Mouse (Mus musculus): ENCODE results near the gene Enpp6. TPM values are rescaled to one million over a fixed set of nuclear protein-coding genes. Genes with fewer than 3 reads are reported as not detected.

Gene Enpp6
- 0.13 and 0.31 TPM in 2 replicates for polyA plus RNA-seq (2015; fragmentation: Nextera tagmentation; extraction: Ambion mirVana)

DNA sequence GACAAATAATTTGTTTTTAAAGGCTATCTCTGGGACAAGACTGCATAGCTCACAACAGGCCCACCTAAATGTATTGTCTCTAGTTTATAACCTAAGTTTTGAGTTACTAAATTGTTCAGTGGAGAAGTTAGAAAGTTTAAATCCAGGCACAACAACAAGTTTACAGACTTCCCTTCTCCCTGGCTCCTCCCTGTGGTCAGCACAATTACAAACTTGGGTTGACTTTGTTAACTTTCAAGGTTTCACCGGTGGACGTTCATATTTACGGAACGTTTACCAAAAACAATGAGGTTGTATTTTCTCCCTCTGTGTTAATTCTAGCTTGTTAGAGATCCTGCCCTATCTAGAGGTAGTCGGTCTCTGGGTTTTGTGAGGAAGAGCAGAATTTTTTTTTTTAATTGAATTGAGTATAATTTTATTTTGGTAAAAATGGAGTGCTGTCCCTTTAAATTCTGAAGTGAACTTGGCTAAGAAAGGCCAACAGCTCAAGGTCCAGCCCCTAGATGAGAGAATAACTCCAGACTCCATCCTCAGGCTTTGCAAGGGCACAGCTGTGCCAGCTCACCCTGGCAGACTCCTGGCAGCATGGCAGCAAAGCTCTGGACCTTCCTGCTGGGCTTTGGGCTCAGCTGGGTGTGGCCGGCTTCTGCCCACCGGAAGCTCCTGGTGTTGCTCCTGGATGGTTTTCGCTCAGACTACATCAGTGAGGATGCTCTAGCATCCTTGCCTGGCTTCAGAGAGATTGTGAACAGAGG is at the start of gene Enpp6:
Gene Enpp6 (plus strand): TSS at position 502 of the 755 bp plus-strand sequence.
- Histone ChIP-seq H3K4me1 (peaks cover 8% of the 10 kb centered on the region; the same call in 1 of the 2 replicates), H3K9me3 (replicated peaks) (no peaks in the 10 kb centered on the region), H3K27ac (no peak within 1 kb of the TSS), H3K9ac (no peak within 1 kb of the TSS), H3K4me3 (no peak within 1 kb of the TSS), H3K4me2 (no peak within 1 kb of the TSS), H3K27me3 (no peaks in the 10 kb centered on the region), H3K36me3 (ENCODE audit: poor library complexity, severe bottlenecking) (no peaks in the 10 kb centered on the region)
- 82% methylated on average over 8 of the region's 8 CpGs for WGBS
- no peak for ATAC-seq

DNA sequence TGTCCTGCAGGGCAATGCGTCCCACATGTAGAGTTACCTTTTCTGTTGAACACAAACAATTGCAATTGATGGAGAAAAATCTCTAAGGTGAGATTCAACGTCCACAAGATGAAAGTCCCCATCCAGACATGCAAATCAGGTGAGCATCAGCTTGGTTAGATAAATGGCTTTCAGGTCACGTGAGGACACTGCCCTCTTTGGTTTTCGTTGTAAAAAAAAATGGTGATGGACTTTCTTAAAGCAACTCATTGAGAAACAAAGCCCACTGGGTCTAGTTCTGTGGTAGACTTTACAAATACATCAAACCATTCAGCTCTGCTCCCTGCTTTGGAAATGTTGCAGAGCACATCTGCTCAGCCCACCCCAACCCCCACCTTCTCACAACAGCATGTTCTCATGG is 48.5 kb upstream of the Enpp6 start:
- ATAC-seq: no peak
- Histone ChIP-seq H3K4me1 (no peaks in the 10 kb centered on the region), H3K4me2 (no peak overlapping the region), H3K27me3 (no peaks in the 10 kb centered on the region), H3K9ac (no peak overlapping the region), H3K4me3 (no peak overlapping the region), H3K9me3 (replicated peaks) (peaks cover 7% of the 10 kb centered on the region; the same call in 1 of the 2 replicates), H3K27ac (no peak overlapping the region), H3K36me3 (ENCODE audit: poor library complexity, severe bottlenecking) (no peaks in the 10 kb centered on the region)
- WGBS: 87% methylated on average over 4 of the region's 4 CpGs

DNA sequence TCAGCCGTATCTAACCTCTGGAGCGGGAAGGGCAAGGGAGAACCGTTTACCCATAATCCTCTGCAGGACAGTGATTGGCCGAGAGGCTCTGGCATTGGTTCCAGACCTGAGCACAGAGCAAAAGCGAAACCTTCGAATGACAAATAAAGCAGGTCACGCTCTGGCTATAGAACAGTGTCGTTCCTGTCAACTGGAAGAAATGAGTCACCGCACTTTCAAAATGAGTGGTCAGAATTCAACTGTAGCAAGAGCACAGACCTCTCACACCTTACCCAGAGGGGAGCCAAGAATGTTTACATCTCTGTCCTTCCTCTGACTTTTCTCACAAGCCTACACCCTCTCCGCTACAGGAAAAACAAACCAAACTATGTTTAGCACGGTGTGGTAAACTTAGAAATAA is 45.4 kb upstream of the Enpp6 start:
- no peak overlapping the region for H3K9ac ChIP-seq
- peaks cover 7% of the 10 kb centered on the region; the same call in 1 of the 2 replicates for H3K9me3 ChIP-seq (replicated peaks)
- 84% methylated on average over 11 of the region's 11 CpGs for WGBS
- no peaks in the 10 kb centered on the region for H3K36me3 ChIP-seq (ENCODE audit: poor library complexity, severe bottlenecking)
- H3K27me3 ChIP-seq: no peaks in the 10 kb centered on the region
- H3K4me1 ChIP-seq: no peaks in the 10 kb centered on the region
- H3K4me3 ChIP-seq: no peak overlapping the region
- H3K27ac ChIP-seq: no peak overlapping the region
- H3K4me2 ChIP-seq: no peak overlapping the region
- ATAC-seq: no peak

DNA sequence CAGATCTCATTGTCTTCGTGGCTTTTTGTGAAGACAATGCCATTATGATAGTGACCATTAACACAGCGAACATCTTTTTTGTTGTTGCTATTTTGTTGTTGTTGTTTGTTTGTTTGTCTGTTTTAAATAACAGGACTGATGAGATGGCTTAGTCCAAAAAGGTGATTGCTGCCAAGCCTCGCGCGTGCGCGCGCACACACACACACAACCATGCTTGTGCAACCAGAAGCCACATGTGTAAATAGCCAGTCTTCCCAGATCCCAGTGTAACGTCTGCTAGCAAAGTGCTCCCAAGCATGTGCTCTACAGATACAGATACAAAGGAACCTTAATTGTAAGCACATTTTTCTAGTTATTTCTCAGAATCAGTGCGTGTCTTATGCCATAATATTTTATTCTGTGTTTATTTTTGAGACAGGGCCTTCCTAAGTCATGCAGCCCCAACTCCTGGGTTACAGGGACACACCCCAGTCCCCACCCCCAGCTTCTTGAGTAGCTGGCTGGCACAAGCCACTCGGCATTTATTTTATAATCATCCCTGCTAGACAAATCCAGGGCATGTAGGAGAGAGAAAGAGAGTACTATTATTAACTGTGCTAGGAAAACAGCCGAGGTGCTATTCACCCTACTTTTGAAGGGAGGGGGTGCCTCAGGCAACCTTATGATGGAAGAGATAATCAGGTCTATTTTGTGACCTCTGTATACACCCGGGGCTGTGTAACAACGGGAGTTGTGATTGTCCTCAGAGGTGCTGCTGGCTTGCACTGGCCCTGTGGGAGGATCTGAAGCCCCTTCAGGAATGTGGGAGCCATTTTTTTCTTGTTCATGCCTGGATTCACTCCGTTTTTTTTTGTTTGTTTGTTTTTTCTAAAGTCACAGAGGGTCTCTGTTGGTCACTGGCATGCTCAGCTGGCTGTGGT is 44.7 kb upstream of the Enpp6 start:
- Histone ChIP-seq H3K27ac (no peak overlapping the region), H3K4me3 (no peak overlapping the region), H3K9me3 (replicated peaks) (peaks cover 7% of the 10 kb centered on the region; the same call in 1 of the 2 replicates), H3K4me2 (no peak overlapping the region), H3K36me3 (ENCODE audit: poor library complexity, severe bottlenecking) (no peaks in the 10 kb centered on the region), H3K27me3 (no peaks in the 10 kb centered on the region), H3K4me1 (no peaks in the 10 kb centered on the region), H3K9ac (no peak overlapping the region)
- no peak for ATAC-seq
- WGBS: 77% methylated on average over 15 of the region's 15 CpGs

DNA sequence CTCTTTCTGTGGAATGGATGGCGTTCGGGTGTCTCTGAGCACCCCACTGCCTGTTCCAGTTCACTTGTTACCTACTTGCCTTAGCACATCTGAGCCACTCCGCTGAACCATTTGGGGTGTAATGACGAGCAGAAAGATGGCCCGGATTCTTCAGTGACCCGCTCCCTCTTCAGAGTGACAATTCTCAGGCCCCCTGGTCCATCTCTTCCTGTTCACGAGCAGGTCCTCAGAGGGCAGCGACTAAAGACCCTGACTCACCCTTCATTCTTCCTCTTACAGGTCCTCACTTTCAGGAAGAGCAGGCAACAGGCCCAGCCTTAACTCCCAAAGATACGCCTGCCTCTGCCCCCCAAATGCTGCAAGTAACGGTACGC is 44.0 kb upstream of the Enpp6 start:
- H3K9me3 ChIP-seq (replicated peaks): peaks cover 7% of the 10 kb centered on the region; the same call in 1 of the 2 replicates
- no peak overlapping the region for H3K4me2 ChIP-seq
- WGBS: 88% methylated on average over 11 of the region's 11 CpGs
- no peaks in the 10 kb centered on the region for H3K36me3 ChIP-seq (ENCODE audit: poor library complexity, severe bottlenecking)
- no peak overlapping the region for H3K4me3 ChIP-seq
- H3K27ac ChIP-seq: no peak overlapping the region
- no peaks in the 10 kb centered on the region for H3K27me3 ChIP-seq
- no peak overlapping the region for H3K9ac ChIP-seq
- no peaks in the 10 kb centered on the region for H3K4me1 ChIP-seq
- ATAC-seq: no peak

- no peak overlapping the region for H3K4me3 ChIP-seq
- H3K9me3 ChIP-seq (replicated peaks): peaks cover 7% of the 10 kb centered on the region; the same call in 1 of the 2 replicates
- H3K27ac ChIP-seq: no peak overlapping the region
- no peak overlapping the region for H3K9ac ChIP-seq
- H3K36me3 ChIP-seq (ENCODE audit: poor library complexity, severe bottlenecking): no peaks in the 10 kb centered on the region
- 80% methylated on average over 4 of the region's 4 CpGs for WGBS
- no peaks in the 10 kb centered on the region for H3K4me1 ChIP-seq
- H3K27me3 ChIP-seq: no peaks in the 10 kb centered on the region
- no peak for ATAC-seq
- H3K4me2 ChIP-seq: no peak overlapping the region
Measured at GRCm38 (mm10) chr8:46943337-46943736, 43.4 kb upstream of the Enpp6 start.

GRCm38 (mm10) chr8:46946181-46946580 is 40.5 kb upstream of the Enpp6 start:
- H3K9me3 ChIP-seq (replicated peaks): no peaks in the 10 kb centered on the region
- H3K9ac ChIP-seq: no peak overlapping the region
- H3K27me3 ChIP-seq: no peaks in the 10 kb centered on the region
- WGBS: 75% methylated on average over 5 of the region's 5 CpGs
- H3K27ac ChIP-seq: no peak overlapping the region
- no peak overlapping the region for H3K4me2 ChIP-seq
- no peaks in the 10 kb centered on the region for H3K36me3 ChIP-seq (ENCODE audit: poor library complexity, severe bottlenecking)
- no peaks in the 10 kb centered on the region for H3K4me1 ChIP-seq
- H3K4me3 ChIP-seq: no peak overlapping the region
- no peak for ATAC-seq

- H3K27ac ChIP-seq: no peak overlapping the region
- 88% methylated on average over 14 of the region's 14 CpGs for WGBS
- no peak for ATAC-seq
Measured at GRCm38 (mm10) chr8:46948091-46948757, 38.5 kb upstream of the Enpp6 start.

GRCm38 (mm10) chr8:46953472-46953871 is 33.2 kb upstream of the Enpp6 start:
- H3K9ac ChIP-seq: no peak overlapping the region
- no peaks in the 10 kb centered on the region for H3K9me3 ChIP-seq (replicated peaks)
- no peak overlapping the region for H3K27ac ChIP-seq
- ATAC-seq: peak; percentile 59; the same call in 1 of the 2 replicates
- no peak overlapping the region for H3K4me2 ChIP-seq
- H3K4me3 ChIP-seq: no peak overlapping the region
- no peaks in the 10 kb centered on the region for H3K4me1 ChIP-seq
- WGBS: 22% methylated on average over 7 of the region's 7 CpGs
- H3K36me3 ChIP-seq (ENCODE audit: poor library complexity, severe bottlenecking): no peaks in the 10 kb centered on the region
- no peaks in the 10 kb centered on the region for H3K27me3 ChIP-seq

More at GRCm38 (mm10) chr8:46948091-46948757, 38.5 kb upstream of the Enpp6 start:
- Histone ChIP-seq H3K9ac (no peak overlapping the region), H3K4me2 (no peak overlapping the region), H3K36me3 (ENCODE audit: poor library complexity, severe bottlenecking) (no peaks in the 10 kb centered on the region), H3K27me3 (no peaks in the 10 kb centered on the region), H3K4me3 (no peak overlapping the region), H3K9me3 (replicated peaks) (no peaks in the 10 kb centered on the region), H3K4me1 (no peaks in the 10 kb centered on the region)

DNA sequence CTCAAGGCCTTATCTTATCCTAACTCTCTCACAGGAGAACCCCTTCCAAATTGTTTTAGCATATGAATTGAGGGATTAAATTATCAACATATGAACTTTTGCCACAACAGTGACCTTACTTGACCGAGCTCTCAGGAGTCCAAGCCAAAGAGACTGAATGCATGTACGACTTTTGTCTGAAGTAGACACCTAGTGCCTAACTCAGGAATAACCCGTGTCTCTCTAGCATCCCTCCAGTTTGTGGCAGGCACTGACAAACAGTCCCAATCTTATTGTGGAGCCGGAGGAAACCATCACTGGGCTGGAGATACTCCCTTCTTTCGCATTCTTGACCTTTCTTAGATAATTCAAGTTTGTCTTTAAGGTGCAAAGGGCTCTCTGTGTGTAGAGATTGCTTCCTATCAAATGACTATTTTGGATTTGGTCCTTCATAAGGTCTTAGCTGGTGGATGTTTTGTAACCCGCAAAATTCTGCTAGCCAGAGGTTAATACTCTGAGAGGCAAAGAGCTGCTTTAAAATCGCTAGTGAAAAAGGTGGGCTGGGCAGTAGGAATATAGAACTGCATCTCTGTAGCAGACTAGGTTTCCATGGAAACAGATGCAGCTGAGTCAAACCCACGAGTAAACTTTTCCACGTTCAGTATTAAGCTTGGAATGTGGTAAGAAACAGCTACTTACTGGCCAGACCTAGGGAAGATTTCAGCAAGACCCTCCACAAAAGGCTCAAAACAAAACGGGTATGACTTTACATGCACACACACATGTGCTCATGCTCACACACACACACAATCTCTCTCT is 23.9 kb upstream of the Enpp6 start:
- no peak for ATAC-seq
- WGBS: 40% methylated on average over 10 of the region's 10 CpGs

GRCm38 (mm10) chr8:46963619-46964145 is 23.0 kb upstream of the Enpp6 start:
- H3K4me1 ChIP-seq: peaks cover 12% of the 10 kb centered on the region
- no peak overlapping the region for H3K27ac ChIP-seq
- H3K4me2 ChIP-seq: no peak overlapping the region
- ATAC-seq: no peak
- H3K9me3 ChIP-seq (replicated peaks): no peaks in the 10 kb centered on the region
- 11% methylated on average over 8 of the region's 8 CpGs for WGBS
- no peaks in the 10 kb centered on the region for H3K36me3 ChIP-seq (ENCODE audit: poor library complexity, severe bottlenecking)
- H3K4me3 ChIP-seq: no peak overlapping the region
- no peak overlapping the region for H3K9ac ChIP-seq
- no peaks in the 10 kb centered on the region for H3K27me3 ChIP-seq

More for the DNA sequence above, 23.9 kb upstream of the Enpp6 start:
- Histone ChIP-seq H3K9ac (no peak overlapping the region), H3K27ac (no peak overlapping the region), H3K9me3 (replicated peaks) (no peaks in the 10 kb centered on the region), H3K4me3 (no peak overlapping the region), H3K27me3 (no peaks in the 10 kb centered on the region), H3K4me1 (peaks cover 12% of the 10 kb centered on the region), H3K36me3 (ENCODE audit: poor library complexity, severe bottlenecking) (no peaks in the 10 kb centered on the region), H3K4me2 (no peak overlapping the region)

Measured in forebrain, embryonic 13.5 days (tissue).